Mouse (Mus musculus) 416B (cell line): ENCODE data around the gene Narfl.
A peak's percentile ranks its signal among the peaks of the same experiment; 100 is the strongest.

Experiments
- DNase-seq: peaks from one replicate; pipeline ENCODE4 v3.0.0; 2011; ENCODE audit warnings: low read depth

Narfl gene

DNA sequence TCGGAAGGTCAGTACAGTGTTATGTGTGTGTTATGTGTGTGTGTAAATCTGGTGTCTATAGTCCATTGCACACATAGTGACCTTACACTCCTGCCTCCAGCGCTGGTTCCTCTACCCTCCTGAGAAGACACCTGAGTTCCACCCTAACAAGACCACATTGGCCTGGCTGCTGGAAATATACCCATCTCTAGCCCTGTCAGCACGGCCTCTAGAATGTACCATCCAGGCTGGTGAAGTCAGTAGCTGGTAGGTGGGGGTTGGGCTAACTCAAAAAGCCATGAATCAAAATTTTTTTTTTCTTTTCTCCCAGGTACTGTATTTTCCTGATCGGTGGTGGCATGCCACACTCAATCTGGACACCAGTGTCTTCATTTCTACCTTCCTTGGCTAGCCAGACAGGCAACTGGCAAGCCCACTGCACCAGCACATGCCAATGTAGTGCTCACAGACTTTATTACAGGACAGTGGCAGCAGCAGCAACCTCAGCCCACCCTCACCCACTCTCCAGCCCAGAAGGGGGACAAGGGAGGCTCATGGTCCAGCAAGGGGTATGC lies 56.7 kb downstream of the Narfl start:
- no peak for DNase-seq

DNA sequence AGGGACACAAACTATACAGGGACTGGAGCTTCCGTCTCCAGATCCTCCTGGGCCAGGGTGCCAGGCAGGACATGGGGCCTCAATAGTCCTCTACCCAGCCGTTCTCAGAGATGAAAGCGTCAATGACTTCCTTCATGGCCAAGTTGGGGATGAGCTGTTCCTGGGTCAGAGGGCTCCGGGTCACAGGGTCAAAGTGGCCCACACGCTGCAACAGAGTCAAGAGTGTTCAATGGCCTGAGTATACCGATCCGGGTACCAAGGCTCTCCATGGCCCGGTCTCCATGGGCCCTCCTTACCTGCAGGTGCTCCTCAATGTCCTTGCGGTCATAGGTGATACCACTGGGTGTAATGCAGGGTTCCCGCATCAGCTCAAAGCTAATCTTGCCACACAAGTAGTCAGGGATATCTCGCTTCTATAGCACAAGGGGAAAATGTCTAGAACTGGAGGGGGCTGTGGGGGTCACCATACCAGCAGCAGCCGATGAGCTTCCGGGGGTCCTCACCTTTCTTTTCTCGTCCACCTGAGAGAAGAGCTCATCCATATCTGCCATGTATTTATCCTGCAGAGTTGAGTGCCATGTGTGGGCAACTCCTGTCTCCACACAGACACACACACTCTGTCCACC lies 57.3 kb downstream of the Narfl start:
- no peak for DNase-seq

DNA sequence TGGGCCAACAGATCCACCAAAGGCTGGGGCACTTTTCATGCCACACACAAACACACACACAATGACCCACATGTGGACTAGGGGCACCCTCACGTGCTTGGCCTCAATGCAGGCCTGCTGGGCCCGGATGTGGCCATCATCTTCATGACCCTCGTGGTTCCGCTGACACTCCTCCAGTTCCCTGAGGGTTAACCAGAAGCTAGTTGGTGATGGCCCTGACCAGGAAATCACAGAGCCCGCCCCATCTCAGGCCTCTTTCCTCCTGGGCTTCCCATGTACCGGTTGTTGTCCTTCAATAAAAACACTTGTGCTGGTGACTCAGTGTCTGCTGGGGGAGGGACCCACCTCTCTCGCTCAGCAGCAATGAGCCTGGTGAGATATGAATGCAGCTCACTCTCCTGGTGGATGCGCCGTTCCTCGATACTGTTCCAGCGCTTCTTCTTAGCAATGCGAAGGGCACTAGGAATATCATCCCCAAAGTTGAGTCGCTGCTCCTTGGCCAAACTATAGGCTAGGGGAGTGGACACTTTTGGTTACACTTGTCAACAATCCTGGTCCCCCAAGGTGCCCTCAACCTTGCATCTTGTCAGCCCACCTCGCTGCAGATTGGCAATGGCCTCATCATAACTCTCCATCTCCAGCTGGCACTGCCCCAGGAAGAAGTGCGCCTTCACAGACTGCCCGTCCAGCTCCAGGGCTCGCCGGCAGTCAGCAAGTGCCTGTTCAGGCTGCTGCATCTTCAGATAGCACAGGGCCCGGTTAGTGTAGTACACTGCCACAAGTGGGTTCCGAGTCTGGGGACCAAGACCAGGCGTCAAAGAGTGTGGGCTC lies 58.1 kb downstream of the Narfl start:
- peak; percentile 80 for DNase-seq

DNA sequence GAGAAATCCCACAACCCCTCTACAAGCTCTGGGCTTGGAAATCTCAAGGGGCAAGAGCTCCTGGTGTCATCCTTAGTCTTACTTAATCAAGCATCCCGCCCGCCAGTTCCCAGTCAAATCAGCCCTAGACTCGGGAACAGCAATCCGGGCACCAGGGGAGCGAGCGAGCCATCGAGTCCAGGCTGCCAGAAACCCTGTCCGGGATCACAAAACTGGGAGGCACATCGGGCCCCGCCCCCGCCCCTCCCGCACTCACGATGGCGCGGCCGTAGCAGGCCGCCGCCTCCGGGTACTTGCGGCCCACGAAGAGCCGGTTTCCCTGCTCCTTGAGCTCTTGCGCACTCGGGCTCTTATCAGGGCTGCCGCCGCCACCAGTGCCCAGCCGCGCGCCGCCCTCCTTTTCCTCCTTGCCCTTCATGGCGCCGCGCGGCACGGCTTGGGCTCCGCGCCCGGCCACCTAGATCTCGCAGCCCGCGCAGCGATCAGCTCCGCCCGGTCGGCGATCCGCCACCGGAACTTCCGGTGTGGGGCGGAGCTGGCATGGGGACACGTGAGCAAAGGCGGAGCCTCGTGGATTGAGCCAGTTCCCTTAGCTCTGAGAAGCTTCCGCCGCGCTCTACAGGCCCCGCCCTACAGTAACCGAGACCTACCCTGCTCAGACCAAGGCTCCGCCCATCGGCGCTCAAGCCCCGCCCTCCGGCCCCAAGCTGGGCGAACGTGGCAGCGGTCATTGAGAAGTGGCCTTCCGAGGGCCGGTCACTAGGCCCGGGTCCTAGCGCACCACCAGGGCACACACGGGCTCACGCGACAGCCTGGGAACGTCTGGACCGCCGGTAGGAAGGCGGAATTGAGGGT lies 59.1 kb downstream of the Narfl start:
- peak; percentile 100 for DNase-seq
